Mouse (Mus musculus) olfactory bulb, adult 2 months (tissue): ENCODE results near the gene Rtkn.

ENCODE experiments used
- CTCF ChIP-seq: fragments of 200-500 bp; IDR thresholded peaks from 2 replicates; pipeline ENCODE4 v1.5.1; 2012; ENCODE audit warnings: low read depth, mild to moderate bottlenecking, low read length, moderate library complexity; ENCODE audit not compliant: insufficient read depth
- POLR2A ChIP-seq: fragments of 200-500 bp; IDR thresholded peaks from 2 replicates; pipeline ENCODE4 v1.6.1; 2012; ENCODE audit warnings: mild to moderate bottlenecking, low read depth, low read length, moderate library complexity; ENCODE audit not compliant: insufficient read depth

DNA sequence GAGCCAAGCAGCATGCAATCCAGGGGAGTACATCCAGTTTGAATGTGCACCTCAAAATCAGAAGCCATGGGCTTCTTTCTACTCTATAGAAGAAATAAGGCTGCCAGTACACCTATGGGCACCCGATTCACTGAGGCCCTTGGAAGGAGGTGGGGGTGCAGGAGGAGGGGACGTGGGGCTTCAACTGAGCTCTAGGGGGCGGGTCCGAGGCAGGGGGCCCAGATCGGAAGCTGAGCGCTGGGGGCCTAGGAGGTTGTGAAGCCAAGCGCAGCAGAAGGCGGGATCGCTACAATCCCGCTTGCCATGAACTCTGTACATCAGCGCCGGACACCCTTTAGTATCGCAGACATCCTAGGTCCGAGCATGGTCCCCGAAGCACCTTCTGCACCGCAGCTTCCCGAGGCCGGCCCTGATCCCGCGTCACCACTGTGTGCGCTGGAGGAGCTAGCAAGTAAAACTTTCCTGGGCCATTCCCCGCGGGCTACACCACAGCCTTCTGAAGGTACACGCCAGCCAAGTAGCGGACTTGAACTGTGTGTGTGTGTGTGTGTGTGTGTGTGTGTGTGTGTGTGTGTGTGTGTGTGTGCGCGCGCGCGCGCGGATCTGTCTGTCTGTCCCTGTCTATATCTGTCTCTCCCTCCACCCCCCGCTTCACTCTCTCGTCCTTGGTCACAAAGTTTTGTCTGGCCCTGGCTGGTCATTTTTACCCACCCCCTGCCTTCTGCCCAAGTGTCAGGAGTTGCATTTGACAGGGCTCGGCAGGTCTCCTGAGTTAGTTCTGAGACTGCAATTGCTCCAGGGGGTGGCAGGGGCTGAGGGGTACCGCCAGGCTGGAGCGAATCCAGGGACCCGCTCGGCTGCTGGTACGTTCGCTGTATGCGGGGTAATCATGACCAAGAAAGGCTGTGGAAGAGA lies 48.9 kb upstream of the Rtkn start, which contains the start of gene Lbx2:
- TF ChIP-seq CTCF (no peak), POLR2A (no peak)
